ENCODE assay signal across 8 mouse cellular contexts in the genomic region with DNA sequence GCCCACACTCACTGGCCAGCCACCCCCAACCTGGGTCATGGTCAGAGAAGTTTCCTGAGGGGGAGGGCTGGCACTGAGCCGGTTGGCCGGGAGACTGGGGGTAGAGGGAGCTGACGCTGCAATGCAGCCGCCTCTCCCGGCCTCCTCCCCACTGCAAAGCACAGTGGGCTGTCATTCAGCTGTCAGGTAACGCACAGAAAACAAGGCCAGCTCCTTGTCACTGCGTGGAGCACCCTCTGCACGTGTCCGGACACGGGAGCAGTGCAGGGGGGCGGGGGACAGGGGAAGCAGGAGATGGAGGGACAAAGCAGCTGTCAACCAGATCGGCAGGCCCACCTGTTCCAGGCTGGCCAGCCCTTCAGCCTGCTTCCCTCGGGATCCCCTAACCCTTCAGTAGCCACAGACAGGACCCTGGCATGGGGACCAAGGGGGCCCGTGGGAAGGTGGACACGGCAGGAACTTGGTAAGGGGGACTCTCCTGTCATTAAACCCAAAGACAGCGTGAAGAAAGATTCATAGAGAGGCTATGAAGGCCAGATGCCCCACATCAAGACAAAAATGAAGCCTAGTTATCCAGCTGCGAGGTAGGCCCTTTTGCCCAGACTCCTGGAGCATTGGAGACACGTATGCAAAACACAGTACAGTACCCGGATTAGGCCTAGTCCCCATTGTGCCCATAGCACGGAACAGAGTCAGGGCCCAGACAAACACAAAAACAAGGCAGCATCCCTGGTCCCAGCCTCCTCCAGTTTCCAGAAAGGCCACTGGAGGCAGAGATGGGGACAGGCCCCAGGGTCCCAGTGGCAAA. TPM values are rescaled to one million over a fixed set of nuclear protein-coding genes. Genes with fewer than 3 reads are reported as not detected.
DNase-seq lines count a peak whose midpoint lies in the region; ATAC-seq lines count a peak whose summit lies in the region.

No protein-coding gene starts in this region.

- no peak for DNase-seq in heart, postnatal 25 days (ENCODE audit: low spot score)
- DNase-seq in adrenal gland, adult 2 months = peak; percentile 91
- DNase-seq in c-Kit-positive CD71-positive TER-119-positive erythroid progenitor cells, embryonic 14.5 days (ENCODE audit: low spot score) = no peak

- ATAC-seq in heart, embryonic 12.5 days (ENCODE audit: insufficient number of reproducible peaks, low FRiP score) = peak; percentile 48; the same call in 1 of the 2 replicates
- no peak for ATAC-seq in embryonic facial prominence, embryonic 13.5 days (ENCODE audit: insufficient number of reproducible peaks, insufficient read depth, low FRiP score, low TSS enrichment, low read depth)
- no peak for ATAC-seq in intestine, embryonic 15.5 days
- peak; percentile 25; the same call in 1 of the 2 replicates for ATAC-seq in midbrain, embryonic 12.5 days (ENCODE audit: low FRiP score, low read depth)
- ATAC-seq in granulocyte monocyte progenitor cell, adult 5-6 weeks (replicated peaks; ENCODE audit: poor library complexity, severe bottlenecking) = no peak

- H3K27me3 ChIP-seq in heart, embryonic 12.5 days (replicated peaks) = no peaks in the 10 kb centered on the region
- no peaks in the 10 kb centered on the region for H3K27me3 ChIP-seq in embryonic facial prominence, embryonic 13.5 days
- H3K27me3 ChIP-seq in intestine, embryonic 15.5 days (replicated peaks) = no peaks in the 10 kb centered on the region
- 0 out of 2 replicates have a peak, but pooled peaks cover 2% of the 10 kb centered on the region for H3K27me3 ChIP-seq in midbrain, embryonic 12.5 days

- no peak overlapping the region for H3K4me3 ChIP-seq in heart, embryonic 12.5 days
- peak overlapping the region; percentile 58; the same call in 1 of the 2 replicates for H3K4me3 ChIP-seq in embryonic facial prominence, embryonic 13.5 days
- H3K4me3 ChIP-seq in intestine, embryonic 15.5 days (replicated peaks) = no peak overlapping the region
- H3K4me3 ChIP-seq in midbrain, embryonic 12.5 days = peak overlapping the region; percentile 51

- peaks cover 28% of the 10 kb centered on the region for H3K36me3 ChIP-seq in heart, embryonic 12.5 days
- peaks cover 35% of the 10 kb centered on the region for H3K36me3 ChIP-seq in embryonic facial prominence, embryonic 13.5 days
- peaks cover 9% of the 10 kb centered on the region; the same call in 1 of the 2 replicates for H3K36me3 ChIP-seq in intestine, embryonic 15.5 days
- peaks cover 15% of the 10 kb centered on the region; the same call in 1 of the 2 replicates for H3K36me3 ChIP-seq in midbrain, embryonic 12.5 days

- peaks cover 45% of the 10 kb centered on the region for H3K4me1 ChIP-seq in heart, embryonic 12.5 days (replicated peaks)
- H3K4me1 ChIP-seq in embryonic facial prominence, embryonic 13.5 days = peaks cover 35% of the 10 kb centered on the region
- peaks cover 21% of the 10 kb centered on the region for H3K4me1 ChIP-seq in intestine, embryonic 15.5 days (replicated peaks)
- H3K4me1 ChIP-seq in midbrain, embryonic 12.5 days = peaks cover 27% of the 10 kb centered on the region

- H3K9ac ChIP-seq in heart, embryonic 12.5 days = peak overlapping the region; percentile 85; the same call in 1 of the 2 replicates
- peak overlapping the region; percentile 83 for H3K9ac ChIP-seq in embryonic facial prominence, embryonic 13.5 days
- peak overlapping the region; percentile 10; the same call in 1 of the 2 replicates for H3K9ac ChIP-seq in intestine, embryonic 15.5 days
- peak overlapping the region; percentile 83; the same call in 1 of the 2 replicates for H3K9ac ChIP-seq in midbrain, embryonic 12.5 days (replicated peaks)

- peak overlapping the region; percentile 99 for H3K4me2 ChIP-seq in heart, embryonic 12.5 days
- H3K4me2 ChIP-seq in embryonic facial prominence, embryonic 13.5 days = peak overlapping the region; percentile 92
- peak overlapping the region; percentile 95 for H3K4me2 ChIP-seq in intestine, embryonic 15.5 days (replicated peaks)
- peak overlapping the region; percentile 90 for H3K4me2 ChIP-seq in midbrain, embryonic 12.5 days (replicated peaks)

- no peaks in the 10 kb centered on the region for H3K9me3 ChIP-seq in heart, embryonic 12.5 days (replicated peaks)
- H3K9me3 ChIP-seq in embryonic facial prominence, embryonic 13.5 days = no peaks in the 10 kb centered on the region
- no peaks in the 10 kb centered on the region for H3K9me3 ChIP-seq in intestine, embryonic 15.5 days
- H3K9me3 ChIP-seq in midbrain, embryonic 12.5 days = no peaks in the 10 kb centered on the region

- intact Hi-C loops in heart, postnatal 25 days (cut with DNase I) = no loop called here

- peak overlapping the region; percentile 24 for H3K27ac ChIP-seq in heart, embryonic 12.5 days (ENCODE audit: poor library complexity, severe bottlenecking)
- H3K27ac ChIP-seq in embryonic facial prominence, embryonic 13.5 days = peak overlapping the region; percentile 44; the same call in 1 of the 2 replicates
- H3K27ac ChIP-seq in intestine, embryonic 15.5 days = no peak overlapping the region
- 0 out of 2 replicates have a peak overlapping the region, but pooled peaks have one; percentile 1 for H3K27ac ChIP-seq in midbrain, embryonic 12.5 days (replicated peaks)

- WGBS in heart, embryonic 12.5 days = 46% methylated on average over 20 of the region's 20 CpGs
- WGBS in embryonic facial prominence, embryonic 13.5 days = 58% methylated on average over 20 of the region's 20 CpGs
- WGBS in intestine, embryonic 15.5 days = 70% methylated on average over 20 of the region's 20 CpGs
- WGBS in midbrain, embryonic 12.5 days = 47% methylated on average over 20 of the region's 20 CpGs

RNA-seq across cellular contexts. Expression of a gene that starts 30.2 kb away (rescaled TPM):
- 4.1 TPM in 2 replicates for polyA plus RNA-seq in heart, embryonic 12.5 days (2016; fragmentation: Nextera tagmentation; extraction: Ambion mirVana)
- 1 to 10 TPM; 2.4 to 3.0 TPM for total RNA-seq in heart, postnatal 25 days (2021)
- 1 to 10 TPM; 1.3 to 2.5 TPM for total RNA-seq in adrenal gland, adult 2 months (2021)
- 4.5 and 4.6 TPM in 2 replicates for polyA plus RNA-seq in adrenal gland, adult 2 months (2012; rRNA removed)
- polyA plus RNA-seq in embryonic facial prominence, embryonic 13.5 days (2015; fragmentation: Nextera tagmentation; extraction: Ambion mirVana) = 4.2 TPM in 2 replicates
- polyA plus RNA-seq in intestine, embryonic 15.5 days (2015; fragmentation: Nextera tagmentation; extraction: Ambion mirVana) = 2.6 and 3.5 TPM in 2 replicates
- polyA plus RNA-seq in midbrain, embryonic 12.5 days (2016; fragmentation: Nextera tagmentation; extraction: Ambion mirVana) = 2.3 and 2.4 TPM in 2 replicates
- 12.5 and 13.4 TPM in 2 replicates for total RNA-seq in granulocyte monocyte progenitor cell, adult 5-6 weeks (2014; fragmentation: Nextera tagmentation)
- 9.8 and 12.1 TPM in 2 replicates for total RNA-seq in granulocyte monocyte progenitor cell, adult 5-6 weeks (2017)

RNA-seq across cellular contexts. Expression of a gene that starts 38.5 kb away (rescaled TPM):
- 8.7 and 10.6 TPM in 2 replicates for polyA plus RNA-seq in heart, embryonic 12.5 days (2016; fragmentation: Nextera tagmentation; extraction: Ambion mirVana)
- 10 to 100 TPM; 24.0 to 28.8 TPM for total RNA-seq in heart, postnatal 25 days (2021)
- total RNA-seq in adrenal gland, adult 2 months (2021) = 10 to 100 TPM; 76.4 to 81.7 TPM
- 99.6 and 118 TPM in 2 replicates for polyA plus RNA-seq in adrenal gland, adult 2 months (2012; rRNA removed)
- 8.0 and 8.3 TPM in 2 replicates for polyA plus RNA-seq in embryonic facial prominence, embryonic 13.5 days (2015; fragmentation: Nextera tagmentation; extraction: Ambion mirVana)
- polyA plus RNA-seq in intestine, embryonic 15.5 days (2015; fragmentation: Nextera tagmentation; extraction: Ambion mirVana) = 5.0 and 6.0 TPM in 2 replicates
- polyA plus RNA-seq in midbrain, embryonic 12.5 days (2016; fragmentation: Nextera tagmentation; extraction: Ambion mirVana) = 7.1 and 7.9 TPM in 2 replicates
- total RNA-seq in granulocyte monocyte progenitor cell, adult 5-6 weeks (2014; fragmentation: Nextera tagmentation) = 0.30 TPM in 1 of 2 replicates, not detected in the other
- not detected in 2 replicates for total RNA-seq in granulocyte monocyte progenitor cell, adult 5-6 weeks (2017)

Comparison
In these comparisons a context has a peak if more than half of its experiments do, and no peak if none do; other contexts are left out.
1. ATAC-seq: peak in heart, embryonic 12.5 days (single experiment) and midbrain, embryonic 12.5 days (single experiment); none in embryonic facial prominence, embryonic 13.5 days (single experiment), intestine, embryonic 15.5 days (single experiment) and granulocyte monocyte progenitor cell, adult 5-6 weeks (single experiment).
2. H3K4me3 ChIP-seq: peak in embryonic facial prominence, embryonic 13.5 days (single experiment) and midbrain, embryonic 12.5 days (single experiment); none in heart, embryonic 12.5 days (single experiment) and intestine, embryonic 15.5 days (single experiment).
3. H3K9ac ChIP-seq: peak in every context shown above with its lines; median percentile 85 in heart, embryonic 12.5 days; 83 in embryonic facial prominence, embryonic 13.5 days; 83 in midbrain, embryonic 12.5 days; 10 in intestine, embryonic 15.5 days.
4. Peak in every context shown above with its lines, with median percentiles within 50 percentile points of each other: H3K4me2 ChIP-seq.